Mouse (Mus musculus): ENCODE measurements around the gene Slc38a3. TPM values are rescaled to one million over a fixed set of nuclear protein-coding genes. Genes with fewer than 3 reads are reported as not detected.

Slc38a3 gene
- total and polyA plus RNA-seq, 3 experiments: not detected

DNA sequence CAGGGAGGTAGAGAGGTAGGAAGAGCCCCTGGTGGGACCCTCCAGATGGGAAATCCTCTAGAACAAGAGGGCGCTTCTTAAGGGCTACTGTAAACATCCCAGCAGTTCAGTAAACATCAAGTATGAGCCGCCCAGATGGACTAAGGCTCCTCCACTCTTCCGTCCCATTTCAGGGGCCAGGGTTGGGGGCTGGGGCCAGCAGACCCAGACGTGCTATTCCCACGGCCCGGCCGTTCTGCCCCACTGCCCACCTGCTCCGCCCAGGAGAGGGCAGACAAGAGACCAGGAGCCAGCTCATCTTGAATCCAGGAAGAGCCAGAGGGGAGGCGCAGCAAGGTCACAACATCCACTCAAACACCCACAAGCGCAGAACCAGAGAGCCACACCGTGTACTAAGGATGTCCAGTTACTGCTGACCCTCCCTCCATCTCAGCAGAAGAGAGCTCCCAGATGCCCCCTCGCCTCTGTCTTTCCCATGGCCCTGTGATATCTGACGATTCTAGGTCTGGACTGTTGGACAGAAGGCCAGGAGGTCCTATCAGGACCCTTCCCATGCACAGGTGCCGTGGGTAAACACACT, 29.4 kb upstream of the Slc38a3 start:
- DNase-seq (ENCODE audit: low read depth, low spot score): no peak
- TF ChIP-seq JUND (IDR thresholded peaks at IDR 0.05; ENCODE audit: low read depth, low read length) (no peak), CTCF (IDR thresholded peaks at IDR 0.05 in 2 of 3, conservative IDR thresholded peaks at IDR 0.05 in 1 of 3; ENCODE audit: control insufficient read depth in 1 of 3, insufficient read depth in 1 of 3, low read depth in 2 of 3, low read length in 3 of 3, poor library complexity in 1 of 3, severe bottlenecking in 1 of 3) (no peak), CHD2 (IDR thresholded peaks at IDR 0.05; ENCODE audit: low read length) (no peak), UBTF (IDR thresholded peaks at IDR 0.05; ENCODE audit: borderline replicate concordance, insufficient read depth, low read depth, low read length) (no peak), GABPA (IDR thresholded peaks at IDR 0.05; ENCODE audit: low read depth, low read length) (no peak), ELF1 (IDR thresholded peaks at IDR 0.05; ENCODE audit: low read depth, low read length) (no peak), EP300 (IDR thresholded peaks at IDR 0.05; ENCODE audit: low read depth in 1 of 2, low read length in 2 of 2) (no peak), USF2 (IDR thresholded peaks at IDR 0.05; ENCODE audit: borderline replicate concordance in 1 of 2, insufficient read depth in 1 of 2, low read depth in 1 of 2, low read length in 2 of 2) (no peak), TCF12 (IDR thresholded peaks at IDR 0.05; ENCODE audit: low read depth, low read length) (no peak), E2F4 (IDR thresholded peaks at IDR 0.05; ENCODE audit: borderline replicate concordance, low read depth, low read length) (no peak), ZMIZ1 (IDR thresholded peaks at IDR 0.05; ENCODE audit: low read depth, low read length) (no peak), USF1 (IDR thresholded peaks at IDR 0.05; ENCODE audit: low read depth, low read length) (no peak), MEF2A (IDR thresholded peaks at IDR 0.05; ENCODE audit: extremely low read depth, insufficient replicate concordance, low read depth, low read length, poor library complexity, severe bottlenecking) (no peak), ETS1 (IDR thresholded peaks at IDR 0.05; ENCODE audit: low read depth, low read length) (no peak), NRF1 (IDR thresholded peaks at IDR 0.05; ENCODE audit: insufficient read depth, low read depth, low read length, poor library complexity, severe bottlenecking) (no peak)
- no peaks in the 10 kb centered on the region for H3K4me1 ChIP-seq (ENCODE audit: control insufficient read depth in 1 of 2, insufficient read depth in 2 of 2, low read length in 2 of 2)
- H3K4me3 ChIP-seq (ENCODE audit: control insufficient read depth in 1 of 2, insufficient read depth in 1 of 2, low read depth in 2 of 2, low read length in 2 of 2): no peak overlapping the region
- no peaks in the 10 kb centered on the region for H3K79me2 ChIP-seq (ENCODE audit: control insufficient read depth, insufficient read depth, low read length, poor library complexity)
- H3K9me3 ChIP-seq (replicated peaks; ENCODE audit: insufficient read depth, low read length): no peaks in the 10 kb centered on the region
- H3K27me3 ChIP-seq (ENCODE audit: control insufficient read depth in 1 of 2, insufficient read depth in 2 of 2, low read length in 2 of 2): peaks cover 9 to 10% of the 10 kb centered on the region in 2 experiments; a peak in 3 of 4 replicates
- H3K36me3 ChIP-seq (ENCODE audit: control insufficient read depth in 1 of 2, insufficient read depth in 2 of 2, low read length in 2 of 2): no peaks in the 10 kb centered on the region
- H3K27ac ChIP-seq (ENCODE audit: control insufficient read depth, low read depth, low read length): no peak overlapping the region
- H3K9ac ChIP-seq (ENCODE audit: control insufficient read depth, low read depth, low read length, poor library complexity, severe bottlenecking): no peak overlapping the region

- H3K9me3 ChIP-seq (replicated peaks; ENCODE audit: insufficient read depth, low read length): no peaks in the 10 kb centered on the region
- TF ChIP-seq MXI1 (IDR thresholded peaks at IDR 0.05; ENCODE audit: low read depth, low read length): no peak
- no peak for TF ChIP-seq MAX (IDR thresholded peaks at IDR 0.05; ENCODE audit: low read length)
- no peak for TF ChIP-seq ZMIZ1 (IDR thresholded peaks at IDR 0.05; ENCODE audit: low read depth, low read length)
- no peak overlapping the region for H3K9ac ChIP-seq (ENCODE audit: control insufficient read depth, low read depth, low read length, poor library complexity, severe bottlenecking)
- H3K79me2 ChIP-seq (ENCODE audit: control insufficient read depth, insufficient read depth, low read length, poor library complexity): no peaks in the 10 kb centered on the region
- DNase-seq (ENCODE audit: low read depth, low spot score): no peak
- H3K36me3 ChIP-seq (ENCODE audit: control insufficient read depth in 1 of 2, insufficient read depth in 2 of 2, low read length in 2 of 2): no peaks in the 10 kb centered on the region
- no peak overlapping the region for H3K27ac ChIP-seq (ENCODE audit: control insufficient read depth, low read depth, low read length)
- no peaks in the 10 kb centered on the region for H3K4me1 ChIP-seq (ENCODE audit: control insufficient read depth in 1 of 2, insufficient read depth in 2 of 2, low read length in 2 of 2)
- H3K4me3 ChIP-seq (ENCODE audit: control insufficient read depth in 1 of 2, insufficient read depth in 1 of 2, low read depth in 2 of 2, low read length in 2 of 2): no peak overlapping the region
- peaks cover 9 to 10% of the 10 kb centered on the region in 2 experiments; a peak in 3 of 4 replicates for H3K27me3 ChIP-seq (ENCODE audit: control insufficient read depth in 1 of 2, insufficient read depth in 2 of 2, low read length in 2 of 2)
Observed at GRCm38 (mm10) chr9:107697811-107698521, 28.6 kb upstream of the Slc38a3 start.

All from MEL (cell line).